In the genomic region with DNA sequence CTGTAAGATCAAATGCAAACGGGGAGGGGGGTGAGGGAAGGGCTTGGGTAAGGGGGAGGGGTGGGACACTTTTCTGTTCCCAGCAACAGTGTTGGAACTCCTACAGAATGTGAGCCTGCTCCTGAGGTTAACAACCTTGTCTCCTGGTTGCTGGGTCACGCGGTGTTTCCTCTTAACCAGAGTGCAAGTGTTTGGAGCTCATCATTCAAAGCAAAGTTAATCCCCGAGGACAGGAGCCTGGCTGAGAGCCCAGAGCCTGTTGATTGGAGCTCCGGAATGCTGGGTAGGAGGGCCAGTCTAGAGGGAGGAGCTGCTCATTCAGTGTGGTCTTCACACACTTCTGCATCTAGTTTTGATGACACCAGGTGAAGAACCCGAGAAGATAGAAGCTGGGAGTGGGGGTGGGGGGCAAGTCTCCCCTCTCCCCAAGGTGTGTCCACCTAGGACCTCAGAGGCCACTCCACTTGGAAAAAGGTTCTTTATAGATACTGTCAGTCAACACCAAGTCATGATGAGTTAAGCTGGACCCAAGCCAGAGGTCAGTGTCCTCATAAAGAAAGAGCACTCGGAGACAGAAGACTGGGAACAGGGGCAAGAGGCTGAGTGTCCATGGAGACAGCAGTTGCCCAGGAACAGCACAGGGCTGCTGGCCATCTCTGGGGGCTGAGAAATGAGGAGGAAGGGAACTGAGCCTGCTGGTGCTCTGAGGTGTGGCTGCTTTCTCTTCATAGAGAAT, we compare ENCODE assay signal across 8 mouse cellular contexts.
A peak's percentile ranks its signal among the peaks of the same experiment; 100 is the strongest.
DNase-seq lines count a peak whose midpoint lies in the region; ATAC-seq and TF ChIP-seq lines count a peak whose summit lies in the region.

No protein-coding gene starts in this region.

- no peak for TF ChIP-seq POLR2A in thymus, adult 2 months (IDR thresholded peaks at IDR 0.05; ENCODE audit: control insufficient read depth, extremely low read depth, insufficient read depth, low read length, poor library complexity)

- no peak overlapping the region for H3K27ac ChIP-seq in forebrain, embryonic 15.5 days (replicated peaks)
- H3K27ac ChIP-seq in midbrain, embryonic 11.5 days (ENCODE audit: low read depth, low read length): no peak overlapping the region
- H3K27ac ChIP-seq in thymus, adult 2 months (ENCODE audit: control insufficient read depth, insufficient read depth, low read length): no peak overlapping the region

- no peak overlapping the region for H3K4me3 ChIP-seq in forebrain, embryonic 15.5 days
- no peak overlapping the region for H3K4me3 ChIP-seq in midbrain, embryonic 11.5 days (ENCODE audit: low read depth, low read length)
- no peak overlapping the region for H3K4me3 ChIP-seq in thymus, adult 2 months (ENCODE audit: control insufficient read depth, insufficient read depth, low read length)

- peaks cover 10% of the 10 kb centered on the region; the same call in 1 of the 2 replicates for H3K4me1 ChIP-seq in forebrain, embryonic 15.5 days
- H3K4me1 ChIP-seq in midbrain, embryonic 11.5 days (ENCODE audit: control insufficient read depth, insufficient read depth, low read length): peaks cover 14% of the 10 kb centered on the region
- H3K4me1 ChIP-seq in thymus, adult 2 months (replicated peaks; ENCODE audit: control insufficient read depth, insufficient read depth, low read length): peaks cover 16% of the 10 kb centered on the region

- no peak overlapping the region for H3K4me2 ChIP-seq in forebrain, embryonic 15.5 days (replicated peaks)
- H3K4me2 ChIP-seq in midbrain, embryonic 11.5 days: no peak overlapping the region

- no peak overlapping the region for H3K9ac ChIP-seq in forebrain, embryonic 15.5 days (replicated peaks)
- H3K9ac ChIP-seq in midbrain, embryonic 11.5 days (ENCODE audit: low read length): no peak overlapping the region

- DNase-seq in left cerebral cortex, postnatal 4 days: peak; percentile 78
- no peak for DNase-seq in left cerebral cortex, postnatal 36 days (ENCODE audit: low spot score in 2 of 2)
- peak; percentile 73 for DNase-seq in heart, postnatal 25 days (ENCODE audit: low spot score)
- DNase-seq in kidney, postnatal 36 days: peak; percentile 95 to 97
- DNase-seq in midbrain, embryonic 11.5 days (ENCODE audit: low spot score, missing footprints): peak; percentile 90
- DNase-seq in testis, postnatal 10 days (ENCODE audit: low spot score): peak; percentile 73
- DNase-seq in thymus, adult 2 months: no peak

- intact Hi-C loops in left cerebral cortex, postnatal 4 days (cut with DNase I): no loop called here
- intact Hi-C loops in left cerebral cortex, postnatal 36 days (cut with DNase I): no loop called here
- intact Hi-C loops in heart, postnatal 25 days (cut with DNase I): loop anchor here (2.0 to 5.0 kb wide), 2 partner anchors 37 to 78 kb away; no protein-coding TSS in a partner anchor

- peaks cover 3% of the 10 kb centered on the region; the same call in 1 of the 2 replicates for H3K27me3 ChIP-seq in forebrain, embryonic 15.5 days
- no peaks in the 10 kb centered on the region for H3K27me3 ChIP-seq in midbrain, embryonic 11.5 days (ENCODE audit: control insufficient read depth, insufficient read depth, low read length)
- H3K27me3 ChIP-seq in thymus, adult 2 months (ENCODE audit: control insufficient read depth, insufficient read depth, low read length): no peaks in the 10 kb centered on the region

- 12% methylated on average over 7 of the region's 7 CpGs for WGBS in forebrain, embryonic 15.5 days
- WGBS in midbrain, embryonic 11.5 days: 31% methylated on average over 7 of the region's 7 CpGs
- WGBS in thymus, adult 2 months: 68% methylated on average over 7 of the region's 7 CpGs

- no peak for TF ChIP-seq CTCF in thymus, adult 2 months (IDR thresholded peaks at IDR 0.05; ENCODE audit: borderline replicate concordance, control insufficient read depth, extremely low read depth, insufficient read depth, low read length, poor library complexity)

- ATAC-seq in forebrain, embryonic 15.5 days (replicated peaks): peak; percentile 69
- peak; percentile 77 for ATAC-seq in midbrain, embryonic 11.5 days (ENCODE audit: low FRiP score)

- no peaks in the 10 kb centered on the region for H3K36me3 ChIP-seq in forebrain, embryonic 15.5 days
- H3K36me3 ChIP-seq in midbrain, embryonic 11.5 days (ENCODE audit: control insufficient read depth, insufficient read depth, low read length): no peaks in the 10 kb centered on the region
- H3K36me3 ChIP-seq in thymus, adult 2 months (ENCODE audit: control insufficient read depth, insufficient read depth, low read length): no peaks in the 10 kb centered on the region

- H3K9me3 ChIP-seq in forebrain, embryonic 15.5 days: no peaks in the 10 kb centered on the region
- no peaks in the 10 kb centered on the region for H3K9me3 ChIP-seq in midbrain, embryonic 11.5 days (ENCODE audit: control insufficient read depth, low read length)

Comparison
In these comparisons a context has a peak if more than half of its experiments do, and no peak if none do; other contexts are left out.
1. DNase-seq: peak in left cerebral cortex, postnatal 4 days (single experiment), heart, postnatal 25 days (single experiment), kidney, postnatal 36 days (2 of 2), midbrain, embryonic 11.5 days (single experiment) and testis, postnatal 10 days (single experiment); none in left cerebral cortex, postnatal 36 days (0 of 2) and thymus, adult 2 months (single experiment).